Mouse (Mus musculus) embryonic fibroblast, embryonic 13.5 days (primary cell): ENCODE data around the gene Cyb561d1.

ENCODE experiments used
- CTCF ChIP-seq: IDR thresholded peaks from 2 replicates; pipeline ENCODE4 v1.5.1; 2011; ENCODE audit warnings: mild to moderate bottlenecking, control low read depth, low read length, moderate library complexity, borderline replicate concordance; ENCODE audit not compliant: insufficient read depth
- POLR2A ChIP-seq: IDR thresholded peaks from 2 replicates; pipeline ENCODE4 v1.6.1; 2011; ENCODE audit warnings: low read depth, mild to moderate bottlenecking, control low read depth, low read length, moderate library complexity

GRCm38 (mm10) chr3:108147386-108148235 is 53.4 kb downstream of the Cyb561d1 start:
- TF ChIP-seq CTCF: peak; percentile 91
- TF ChIP-seq POLR2A: no peak
